Mouse (Mus musculus) left cerebral cortex, adult 8-10 months (tissue): ENCODE measurements around the gene Cxcr4. TPM values are rescaled to one million over a fixed set of nuclear protein-coding genes. Genes with fewer than 3 reads are reported as not detected.
A peak's percentile ranks its signal among the peaks of the same experiment; 100 is the strongest.

ENCODE experiments used
- DNase-seq, 2 experiments: peaks; one replicate each; pipeline ENCODE4 v3.0.0; 2022; ENCODE audit warnings: low spot score in 2 of 2
- total RNA-seq, 4 experiments: library from RNA; stranded (reverse); gene quantifications; 2 replicates each; pipeline ENCODE4 v1.2.4; 2022

Cxcr4 gene
- total RNA-seq, 4 experiments from 2014 or later, result 2.0 to 2.5 (median 2.2) TPM

DNA sequence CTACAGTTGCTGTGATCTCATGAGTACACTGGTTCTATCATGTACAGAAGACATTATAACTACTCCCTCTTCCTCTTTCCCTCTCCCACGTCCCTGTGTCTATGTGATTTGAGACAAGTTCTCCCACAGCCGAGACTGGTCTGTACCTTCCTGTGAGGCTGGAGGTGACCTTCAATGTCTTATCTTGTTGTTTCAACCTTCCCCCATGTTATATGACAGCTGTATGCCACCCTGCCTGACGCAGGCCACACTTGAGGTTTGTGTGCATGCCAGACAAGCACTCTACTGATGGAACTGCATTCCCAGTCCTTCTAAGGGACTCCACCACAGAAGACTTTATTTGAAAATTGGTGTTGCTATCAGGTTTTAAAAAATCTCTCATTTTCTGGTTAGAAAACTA, 21.1 kb downstream of the Cxcr4 start:
- no peak for DNase-seq

DNA sequence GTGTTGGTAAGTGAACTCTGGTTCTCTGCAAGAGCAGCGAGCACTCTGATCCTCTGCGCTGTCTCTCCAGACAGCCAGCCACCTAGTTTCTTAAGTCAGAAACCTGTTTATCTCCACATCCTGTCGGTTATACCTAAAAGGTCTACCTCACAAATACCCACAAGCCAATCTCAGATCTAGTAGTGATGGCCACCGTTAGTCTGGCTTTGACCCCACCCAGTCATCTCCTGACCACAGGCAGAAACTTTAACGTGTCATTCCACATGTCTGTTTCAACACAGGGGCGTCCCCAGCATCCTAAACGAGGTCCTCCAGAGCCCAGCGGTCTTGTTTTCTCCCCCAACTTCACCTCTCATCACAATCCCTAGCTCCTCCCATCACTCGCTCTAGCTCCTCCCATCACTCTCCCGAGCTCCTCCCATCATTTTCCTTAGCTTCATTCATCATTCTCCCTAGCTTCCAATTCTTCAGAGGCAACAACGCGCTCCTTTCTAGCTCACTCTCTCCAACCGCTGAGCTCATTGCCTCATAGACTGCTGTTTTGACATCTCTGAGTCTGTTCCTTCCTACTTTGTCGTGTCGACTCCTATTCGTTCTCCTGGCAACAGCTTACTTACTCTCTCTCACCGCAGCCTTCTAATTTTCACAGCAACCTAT, 22.0 kb downstream of the Cxcr4 start:
- no peak for DNase-seq

DNA sequence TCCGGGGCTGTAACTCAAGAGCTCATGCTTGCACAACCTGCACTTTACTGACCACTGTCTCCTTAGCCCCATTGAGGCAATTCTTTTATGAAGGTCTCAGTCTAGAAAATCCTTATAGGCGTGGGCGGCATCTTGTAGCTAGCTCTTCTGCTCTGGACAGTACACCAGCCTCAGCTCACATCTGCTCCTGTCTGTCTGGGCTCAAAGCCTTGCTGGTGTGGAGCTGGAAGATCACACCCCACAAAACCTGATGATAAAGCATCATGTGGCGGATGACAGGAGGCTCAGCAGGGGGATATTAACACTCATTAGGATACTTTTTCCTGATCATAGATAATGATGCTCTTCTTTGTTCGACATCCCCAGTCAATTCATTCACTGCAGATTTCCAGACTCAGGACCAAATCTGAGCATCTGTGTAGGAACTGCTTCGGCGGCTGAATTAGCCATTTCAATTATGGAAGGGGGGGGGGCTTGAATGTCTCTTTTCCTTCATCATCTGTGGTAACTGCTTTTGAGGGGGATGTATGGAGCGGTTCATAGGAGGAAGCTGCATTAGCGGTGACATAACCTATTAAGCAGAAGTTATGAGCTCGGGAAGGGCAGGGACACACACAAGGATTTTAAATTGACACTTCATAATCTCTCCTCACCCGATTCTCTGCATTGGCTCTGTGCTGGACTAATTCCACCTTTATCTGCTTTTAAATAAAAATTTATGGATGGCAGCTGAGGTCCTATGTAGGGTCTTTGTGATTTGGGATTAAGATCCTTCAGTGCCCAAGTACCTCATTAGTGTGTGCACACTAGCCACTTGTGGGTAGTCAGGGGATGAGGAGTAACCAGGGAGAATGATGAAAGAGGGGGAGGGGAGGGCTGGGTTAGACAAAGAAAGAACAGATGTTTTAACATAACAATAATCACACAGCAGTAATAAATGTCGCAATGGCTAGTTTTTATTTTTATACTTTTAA, 24.6 kb downstream of the Cxcr4 start:
- DNase-seq, result no peak

DNA sequence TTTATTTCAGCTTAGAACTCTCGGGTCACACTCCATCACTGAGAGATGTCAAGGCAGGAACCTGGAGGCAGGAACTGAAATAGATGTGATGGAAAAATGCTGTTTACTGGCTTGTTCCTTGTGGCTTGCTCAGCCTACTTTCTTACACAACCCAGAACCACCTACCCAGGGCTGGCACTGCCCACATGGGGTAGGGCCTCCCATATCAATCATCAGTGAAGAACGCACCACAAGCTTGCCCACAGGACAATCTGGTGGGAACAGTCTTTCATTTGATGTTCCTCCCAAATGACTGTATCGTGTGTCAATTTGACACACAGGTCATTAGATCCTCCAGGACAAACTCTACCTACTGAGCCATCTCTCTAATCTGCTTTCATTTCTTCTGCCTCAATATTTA, 28.2 kb downstream of the Cxcr4 start:
- no peak for DNase-seq

DNA sequence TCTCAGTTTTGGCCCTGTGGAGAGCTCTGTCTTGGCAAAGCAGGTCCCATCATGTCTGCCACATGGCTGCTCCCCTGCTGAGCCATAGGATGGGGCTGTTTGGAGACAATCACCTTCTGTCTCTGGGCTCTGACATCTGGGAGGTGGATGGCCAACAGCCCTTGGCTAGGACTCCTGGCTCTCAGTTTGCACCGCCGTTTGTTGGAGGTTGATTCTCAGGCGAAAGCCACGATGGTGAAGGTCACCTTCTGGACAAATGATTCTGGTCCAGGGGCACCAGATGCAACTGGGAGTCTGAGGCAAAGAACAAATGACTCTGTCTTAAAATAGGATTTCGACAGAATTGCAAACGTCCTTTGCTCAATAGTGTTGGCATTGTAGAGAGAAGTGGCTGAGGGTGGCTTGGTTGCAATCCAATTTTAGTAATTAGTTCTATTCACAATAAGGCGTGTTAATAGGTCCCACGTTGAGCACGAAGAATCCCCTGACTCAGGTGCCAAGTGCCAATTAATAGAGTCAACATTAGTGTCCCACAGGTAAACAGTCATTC, 30.7 kb downstream of the Cxcr4 start:
- DNase-seq, result peak in 1 of 2 experiments; percentile 11

DNA sequence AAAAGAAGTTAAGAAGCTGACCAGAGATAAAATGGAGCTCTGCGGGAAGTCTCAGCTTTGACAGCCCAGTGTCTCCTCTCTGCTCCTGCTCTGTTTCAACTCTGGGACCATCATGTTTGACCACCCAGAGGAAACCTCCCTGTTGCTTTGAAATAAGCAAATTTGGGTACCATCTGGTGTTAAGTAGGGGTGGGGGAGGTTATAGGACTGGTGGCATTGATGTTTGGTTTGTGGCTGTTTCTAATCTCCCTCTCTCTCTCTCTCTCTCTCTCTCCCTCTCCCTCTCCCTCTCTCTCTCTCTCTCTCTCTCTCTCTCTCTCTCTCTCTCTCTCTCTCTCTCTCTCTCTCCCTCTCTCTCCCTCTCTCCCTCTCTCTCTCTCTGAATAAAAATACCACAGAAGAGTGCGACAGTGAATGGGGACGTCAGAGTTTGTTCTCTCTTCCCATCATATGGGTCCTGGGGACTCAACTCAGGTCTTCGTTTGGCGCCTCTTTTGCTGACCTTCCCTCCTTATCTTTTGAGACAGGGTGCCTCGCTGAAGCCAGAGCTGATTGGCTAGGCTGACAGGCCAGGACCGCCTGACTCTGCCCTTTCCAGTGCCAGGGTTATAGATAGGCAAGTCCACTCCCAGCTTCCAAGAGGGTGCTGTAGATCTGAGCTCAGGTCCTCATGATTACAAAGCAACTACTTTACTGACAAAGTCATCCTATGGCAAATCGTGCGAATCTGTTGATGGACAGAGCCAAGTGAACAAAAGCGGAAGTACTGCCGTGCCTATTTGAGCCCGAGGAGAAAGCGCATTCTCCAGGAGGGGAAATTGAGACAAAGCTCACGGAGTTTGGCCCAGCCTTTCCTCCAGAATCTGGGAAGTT, 31.4 kb downstream of the Cxcr4 start:
- DNase-seq, result no peak

DNA sequence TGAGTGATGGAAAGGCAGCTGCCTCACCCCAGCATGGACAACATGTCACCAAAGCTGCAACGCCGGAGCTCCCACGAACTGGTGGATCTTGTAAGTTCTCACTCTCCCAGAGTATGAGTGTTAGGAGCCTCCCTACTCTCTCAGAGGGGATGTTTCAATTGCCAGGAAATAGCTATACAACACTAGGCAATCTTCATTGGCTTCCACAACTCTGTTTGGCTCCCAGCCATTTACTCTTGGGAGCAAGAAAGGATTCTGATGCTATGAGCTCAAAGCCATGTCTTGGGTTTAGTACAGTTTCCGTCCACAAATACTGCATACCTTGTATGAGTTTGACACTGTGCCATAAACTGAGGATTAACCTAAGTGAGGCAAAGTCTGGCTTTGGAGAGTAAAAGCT, 34.1 kb downstream of the Cxcr4 start:
- no peak for DNase-seq

DNA sequence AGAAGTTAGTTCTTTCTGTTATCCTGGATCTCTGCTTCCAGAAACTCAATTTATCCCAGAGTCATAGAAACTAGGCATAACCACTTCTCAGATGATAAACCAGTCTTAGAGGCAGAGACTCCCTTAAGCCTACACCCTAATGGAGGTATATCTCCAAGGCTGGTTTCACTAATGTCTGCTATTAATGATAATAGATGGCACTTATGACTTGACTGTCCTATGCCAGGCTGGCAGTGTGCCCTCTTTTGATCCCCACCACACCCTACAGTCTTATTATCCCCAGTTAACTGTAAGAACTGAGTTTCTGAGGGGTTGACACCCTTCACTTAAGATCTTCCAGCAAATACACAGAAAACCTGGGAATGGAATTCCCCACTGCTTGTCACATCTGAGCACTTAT, 39.5 kb downstream of the Cxcr4 start:
- no peak for DNase-seq

DNA sequence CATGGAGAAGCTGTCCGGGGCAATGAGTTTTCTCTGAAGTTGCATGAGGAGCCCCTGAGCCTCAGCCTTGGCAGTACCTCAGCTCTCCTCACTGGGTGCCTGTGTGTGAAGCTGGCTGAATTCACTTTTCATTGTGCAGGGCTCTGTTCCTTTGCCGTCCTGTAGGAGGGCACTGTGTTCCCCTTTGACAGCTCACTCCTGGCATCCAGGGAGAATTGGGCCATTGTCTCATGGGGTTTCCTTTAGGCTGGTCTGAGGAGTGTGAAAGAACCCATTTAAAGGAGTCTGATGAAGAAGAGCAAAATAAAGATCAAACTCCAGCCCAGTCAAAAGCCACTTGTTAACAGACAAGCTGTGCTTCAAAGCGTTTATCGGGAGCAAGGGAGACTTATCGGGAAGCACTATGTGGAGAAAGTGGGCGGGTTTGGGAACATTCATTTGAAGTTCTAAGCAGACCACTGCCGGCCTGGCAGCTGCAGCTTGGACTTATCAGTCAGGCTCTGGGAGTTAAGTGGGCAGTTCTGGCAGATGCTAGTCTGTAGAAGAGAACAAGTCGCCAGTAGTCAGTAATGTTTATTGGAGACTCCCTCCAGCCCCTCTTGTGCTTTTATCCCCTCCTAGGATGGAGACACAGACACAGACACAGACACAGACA, 40.2 kb downstream of the Cxcr4 start:
- no peak for DNase-seq

DNA sequence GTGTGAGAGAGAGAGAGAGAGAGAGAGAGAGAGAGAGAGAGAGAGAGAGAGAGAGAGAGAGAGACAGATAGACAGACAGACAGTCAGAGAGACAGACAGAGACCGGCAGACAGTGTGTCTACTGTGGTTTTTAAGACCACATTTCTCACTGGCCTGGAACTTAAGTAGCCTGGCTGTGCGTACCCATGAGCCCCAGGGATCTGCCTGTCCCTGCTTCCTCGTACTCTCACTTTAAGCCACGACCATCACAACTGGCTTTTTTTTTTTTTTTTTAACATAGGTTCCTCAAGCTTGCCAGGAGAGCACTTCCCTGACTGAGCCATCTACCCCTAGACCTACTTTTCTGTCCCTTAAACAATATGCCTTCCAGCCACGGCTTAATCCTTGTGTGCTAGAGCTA, 42.7 kb downstream of the Cxcr4 start:
- no peak for DNase-seq

DNA sequence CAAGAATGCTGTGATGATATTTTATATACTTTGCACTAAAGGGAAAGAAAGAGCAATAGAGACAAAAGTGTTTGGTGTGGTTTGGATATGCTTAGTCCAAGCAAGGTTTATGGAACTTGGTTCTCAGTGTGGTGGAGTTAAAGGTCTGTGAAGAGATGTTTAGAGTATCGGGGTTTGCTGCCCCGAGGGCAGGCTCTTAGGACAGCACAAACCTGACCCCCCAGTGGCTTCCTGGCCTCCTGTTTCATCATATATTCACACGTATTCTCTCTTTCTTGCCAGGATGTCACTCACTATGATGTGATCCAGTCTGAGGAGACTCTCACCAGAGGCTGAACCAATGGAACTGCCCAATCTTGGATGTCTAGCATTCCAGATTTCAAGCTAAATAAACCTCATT, 43.1 kb downstream of the Cxcr4 start:
- no peak for DNase-seq

DNA sequence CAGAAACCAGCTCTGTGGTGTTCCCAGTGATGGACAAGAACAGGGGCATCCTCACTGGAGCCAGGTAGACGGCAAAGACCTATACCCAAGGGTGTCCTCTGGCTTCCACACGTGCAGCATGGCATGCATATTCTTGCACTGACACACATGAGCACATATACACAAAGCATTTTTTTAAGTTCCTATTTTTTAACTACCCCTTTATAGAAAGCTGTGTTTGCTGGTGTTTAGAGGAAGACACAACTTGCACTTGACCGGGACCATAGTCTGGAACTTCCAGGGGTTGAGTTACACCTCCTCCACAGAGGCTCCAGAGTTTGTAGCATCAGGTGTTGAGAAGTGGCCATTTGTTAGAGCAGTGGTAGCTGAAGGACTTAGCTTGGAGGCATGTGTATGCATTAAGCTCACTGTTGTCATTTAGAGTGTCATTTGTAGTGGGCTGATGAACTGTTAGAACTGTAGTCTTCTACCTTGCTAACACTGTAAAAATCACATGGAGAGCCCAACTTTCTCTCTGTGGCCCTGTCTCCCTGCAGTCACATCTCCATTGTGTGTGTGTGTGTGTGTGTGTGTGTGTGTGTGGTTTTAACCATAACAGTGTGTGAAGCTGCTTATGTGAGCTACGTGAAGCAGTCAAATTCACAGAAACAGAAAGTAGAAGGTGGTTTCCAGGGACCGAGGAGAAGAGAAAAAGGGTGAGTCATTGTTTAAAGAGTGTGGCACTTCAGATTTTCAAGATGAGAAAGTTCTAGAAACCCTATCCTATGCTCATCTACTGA, 43.7 kb downstream of the Cxcr4 start:
- no peak for DNase-seq

DNA sequence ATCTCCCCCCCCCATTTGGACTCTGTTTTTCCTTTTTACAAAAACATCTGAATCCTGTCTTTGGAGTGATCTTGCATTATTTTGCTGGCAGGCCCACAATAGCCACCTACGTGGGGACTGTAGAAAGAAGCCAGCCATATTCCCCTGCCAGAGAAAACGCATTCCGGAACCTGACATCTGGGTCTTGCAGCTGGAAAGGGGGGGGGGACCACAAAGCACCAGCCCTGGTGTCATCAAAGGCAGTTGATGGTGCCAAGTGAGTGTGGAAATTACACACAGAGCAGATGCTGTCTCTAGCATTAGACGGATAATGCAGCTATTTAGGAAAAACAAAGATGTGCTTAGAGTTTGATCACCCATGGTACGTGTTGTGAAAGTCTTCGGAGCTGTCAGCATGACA, 46.4 kb downstream of the Cxcr4 start:
- no peak for DNase-seq

DNA sequence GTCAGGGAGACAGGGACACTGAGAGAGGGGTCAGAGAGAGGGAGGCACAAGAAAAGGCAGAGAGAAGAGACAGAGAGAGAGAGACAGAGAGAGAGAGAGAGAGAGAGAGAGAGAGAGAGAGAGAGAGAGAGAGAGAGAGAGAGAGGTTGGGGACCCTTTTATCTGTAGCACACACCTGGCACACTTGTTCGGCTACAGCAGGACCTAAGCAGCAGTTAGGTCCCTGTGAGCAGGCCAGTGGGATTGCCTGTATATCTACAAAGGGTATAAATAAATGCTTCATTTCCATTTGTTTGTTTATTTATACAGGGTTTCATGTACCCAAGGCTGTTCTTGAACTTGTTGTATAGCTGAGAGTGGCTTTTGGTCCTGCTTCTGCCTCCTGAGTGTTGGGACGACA, 49.0 kb downstream of the Cxcr4 start:
- DNase-seq, result no peak

DNA sequence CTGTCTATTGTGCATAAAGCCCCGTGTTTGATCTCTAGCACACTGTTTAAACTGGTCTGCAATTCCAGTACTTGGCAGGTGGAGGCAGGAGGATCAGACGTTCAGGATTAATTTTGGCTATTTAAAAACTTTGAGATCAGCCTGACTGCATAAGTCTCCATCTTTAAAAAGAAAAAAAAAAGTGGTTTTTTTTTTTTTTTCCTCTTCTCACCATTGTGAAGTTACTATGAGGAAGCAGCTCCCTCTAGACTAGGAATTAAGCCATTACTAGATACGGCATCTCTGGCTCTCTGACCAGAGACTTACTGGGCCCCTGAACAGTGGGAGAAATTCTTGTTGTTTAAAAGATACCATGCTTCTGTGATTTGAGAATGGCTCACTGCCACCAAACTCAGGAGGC, 49.5 kb downstream of the Cxcr4 start:
- no peak for DNase-seq

DNA sequence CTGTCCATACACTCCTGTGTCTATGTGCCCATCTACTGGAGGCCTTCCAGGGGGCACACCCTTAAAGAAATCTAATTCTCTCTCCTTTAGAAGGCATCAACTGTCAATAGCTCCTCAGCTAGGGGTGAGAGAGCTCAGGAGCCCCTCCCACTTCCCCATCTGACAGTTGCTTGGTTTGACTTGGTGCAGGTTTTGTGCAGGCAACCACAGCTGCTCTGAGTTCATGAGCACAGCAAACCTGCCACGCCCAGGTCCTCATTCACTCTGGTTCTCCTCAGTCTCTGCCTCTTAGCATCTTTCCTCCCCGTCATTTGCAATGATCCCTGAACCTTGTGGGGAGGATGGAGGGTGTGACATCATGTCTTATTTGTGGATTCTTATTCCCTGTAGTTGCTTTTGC, 51.9 kb downstream of the Cxcr4 start:
- no peak for DNase-seq

DNA sequence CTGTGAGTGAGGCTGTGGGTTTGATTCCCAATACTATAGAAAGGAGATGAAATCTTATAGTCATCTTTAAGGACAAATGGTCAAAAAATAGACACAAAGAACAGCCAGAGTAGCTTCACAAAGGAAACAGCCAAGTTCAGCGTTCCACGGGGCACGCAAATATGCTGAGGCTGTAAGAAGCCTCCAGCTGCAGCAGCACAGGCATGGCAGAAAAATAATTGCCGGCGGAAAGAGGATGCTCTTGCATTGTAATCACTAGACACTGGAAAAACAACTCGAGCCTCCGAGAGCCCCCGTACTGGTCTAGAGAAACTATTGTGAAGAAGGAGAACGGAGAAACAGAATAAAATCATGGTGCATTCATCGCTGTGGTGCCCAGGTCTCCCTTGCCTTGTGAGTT, 52.5 kb downstream of the Cxcr4 start:
- no peak for DNase-seq
